Mouse (Mus musculus): ENCODE results near the gene Ptprj.

DNA sequence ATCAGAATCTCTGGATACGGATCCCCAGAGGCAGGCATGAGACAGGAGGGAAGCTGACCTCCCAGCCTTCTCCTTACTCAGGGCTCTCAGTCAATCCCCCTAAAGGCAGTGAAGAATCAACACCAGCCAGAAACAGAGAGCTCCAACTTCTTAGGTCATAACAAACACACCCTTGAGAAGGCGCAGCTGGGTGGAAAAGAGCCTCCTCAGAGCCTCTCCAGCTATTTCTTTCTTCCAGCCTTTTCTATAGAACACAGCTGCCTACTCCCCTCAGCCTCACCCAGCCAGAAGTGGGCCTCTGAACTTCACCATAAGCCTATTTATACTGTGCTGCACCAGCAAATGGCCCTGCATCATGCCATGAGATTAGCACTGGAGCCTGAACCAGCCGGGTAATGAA, 74.3 kb downstream of the Ptprj start:
- TF ChIP-seq CTCF (IDR thresholded peaks at IDR 0.05; ENCODE audit: insufficient read depth, low read depth, low read length) (no peak), POLR2A (IDR thresholded peaks at IDR 0.05; ENCODE audit: insufficient read depth, low read depth, low read length) (no peak)

All from olfactory bulb, adult 2 months (tissue).